Mouse (Mus musculus) kidney, adult 2 months (tissue): ENCODE results near the gene Galns. TPM values are rescaled to one million over a fixed set of nuclear protein-coding genes. Genes with fewer than 3 reads are reported as not detected.

Experiments
- DNase-seq: peaks from one replicate; pipeline ENCODE4 v3.0.0; 2021
- H3K27ac ChIP-seq: fragments of 200-500 bp; 2 replicates; pipeline ENCODE4 v1.5.1; 2012; ENCODE audit warnings: low read depth, low read length, control low read depth, inconsistent platforms; ENCODE audit not compliant: insufficient read depth
- H3K27me3 ChIP-seq: fragments of 200-500 bp; replicated peaks from 2 replicates; pipeline ENCODE4 v1.6.1; 2012; ENCODE audit warnings: mild to moderate bottlenecking, moderate library complexity, low read length, inconsistent platforms; ENCODE audit not compliant: control insufficient read depth, insufficient read depth
- H3K36me3 ChIP-seq: fragments of 200-500 bp; 2 replicates; pipeline ENCODE4 v1.6.1; 2012; ENCODE audit warnings: mild to moderate bottlenecking, moderate library complexity, low read length, inconsistent platforms; ENCODE audit not compliant: control insufficient read depth, insufficient read depth
- H3K4me1 ChIP-seq: fragments of 200-500 bp; 2 replicates; pipeline ENCODE4 v1.6.1; 2011; ENCODE audit warnings: low read length; ENCODE audit not compliant: control insufficient read depth, insufficient read depth
- H3K4me3 ChIP-seq: fragments of 200-500 bp; 2 replicates; pipeline ENCODE4 v1.5.1; 2011; ENCODE audit warnings: mild to moderate bottlenecking, low read depth, low read length, control low read depth; ENCODE audit not compliant: insufficient read depth
- CTCF ChIP-seq: fragments of 200-500 bp; conservative IDR thresholded peaks from 2 replicates; pipeline ENCODE4 v1.5.1; 2011; ENCODE audit warnings: low read depth, mild to moderate bottlenecking, control low read depth, low read length, moderate library complexity, mixed read lengths; ENCODE audit not compliant: insufficient read depth, insufficient read length
- POLR2A ChIP-seq: fragments of 200-500 bp; IDR thresholded peaks from one replicate; pipeline ENCODE4 v1.6.1; 2011; ENCODE audit warnings: low read depth, low read length, control low read depth
- WGBS: fragments of 180-500 bp; shearing (Covaris S2); methylation state at CpG from one replicate; pipeline ENCODE4 v1.1.7; 2018; 5-methylcytosine and 5-hydroxymethylcytosine counted together
- polyA plus RNA-seq: library from polyadenylated mRNA; depleted of rRNA; stranded (reverse); fragments of >200 nt; gene quantifications from 2 replicates; pipeline ENCODE4 v1.2.3, GENCODE M21; 2012

The Galns gene
- polyA plus RNA-seq, 1 experiment: 36.2 TPM

DNA sequence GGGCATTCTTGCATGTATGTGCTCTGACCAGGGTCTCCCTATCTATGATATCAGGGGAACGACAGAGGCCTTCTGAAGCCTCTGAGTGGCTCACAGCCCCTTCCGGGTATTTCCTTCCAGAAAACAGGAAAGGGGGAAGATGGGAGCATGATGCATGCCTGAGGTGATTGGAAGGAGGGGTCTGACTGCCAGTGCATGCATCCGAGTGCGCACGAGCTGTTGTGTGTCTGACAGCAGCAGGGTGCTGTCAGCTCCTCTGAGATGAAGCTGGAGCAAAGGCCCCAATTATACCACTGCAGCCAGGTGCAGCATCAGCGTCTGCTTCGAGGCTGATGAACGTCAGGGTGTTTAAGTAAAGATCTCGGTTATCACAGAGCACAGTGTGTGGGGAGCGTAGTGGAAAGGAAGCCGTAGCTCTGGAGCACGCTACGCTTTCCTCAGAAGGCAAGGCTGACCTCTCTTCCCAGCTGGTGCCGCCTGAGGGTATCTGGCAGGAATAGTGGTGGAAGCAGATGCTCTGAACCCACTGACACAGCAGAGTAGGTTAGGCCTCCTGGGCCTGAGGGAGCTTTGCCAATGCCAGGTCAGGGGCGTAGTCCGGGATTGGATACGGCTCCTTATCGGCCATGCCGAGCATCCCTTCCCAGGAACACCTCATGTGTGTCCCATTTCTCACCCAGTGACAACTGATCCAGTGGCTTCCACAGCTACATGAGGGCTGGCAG, 17.3 kb downstream of the Galns start:
- TF ChIP-seq CTCF (no peak), POLR2A (no peak)
- whole genome bisulfite sequencing: 90% methylated on average over 19 of the region's 19 CpGs
- H3K36me3 ChIP-seq: no peaks in the 10 kb centered on the region
- no peak overlapping the region for H3K27ac ChIP-seq
- H3K4me3 ChIP-seq: no peak overlapping the region
- no peaks in the 10 kb centered on the region for H3K4me1 ChIP-seq
- no peak for DNase-seq
- no peaks in the 10 kb centered on the region for H3K27me3 ChIP-seq

DNA sequence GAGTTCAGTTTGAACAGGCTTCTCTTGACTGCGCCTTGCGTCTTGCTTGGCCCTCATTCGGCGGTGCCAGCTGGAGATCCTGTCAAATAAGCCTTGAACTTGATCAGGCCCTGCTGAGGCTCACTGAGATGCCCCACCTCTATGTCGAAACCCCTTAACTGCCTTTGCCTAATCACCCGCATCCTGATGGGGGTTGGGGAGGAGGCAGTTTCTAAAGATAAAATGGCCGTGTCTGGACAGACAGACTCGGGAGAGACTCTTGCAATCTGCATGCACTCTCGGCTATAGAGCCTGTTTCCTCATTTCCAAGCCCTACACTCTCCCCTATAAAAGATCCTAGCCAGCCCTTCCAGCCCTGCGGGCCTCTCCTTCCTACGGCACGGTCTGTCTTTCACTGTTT, 18.0 kb downstream of the Galns start:
- 77% methylated on average over 12 of the region's 12 CpGs for whole genome bisulfite sequencing
- no peak overlapping the region for H3K27ac ChIP-seq
- H3K4me3 ChIP-seq: no peak overlapping the region
- DNase-seq: no peak
- no peak for TF ChIP-seq POLR2A
- no peak for TF ChIP-seq CTCF
- no peaks in the 10 kb centered on the region for H3K36me3 ChIP-seq
- no peaks in the 10 kb centered on the region for H3K27me3 ChIP-seq
- H3K4me1 ChIP-seq: no peaks in the 10 kb centered on the region

DNA sequence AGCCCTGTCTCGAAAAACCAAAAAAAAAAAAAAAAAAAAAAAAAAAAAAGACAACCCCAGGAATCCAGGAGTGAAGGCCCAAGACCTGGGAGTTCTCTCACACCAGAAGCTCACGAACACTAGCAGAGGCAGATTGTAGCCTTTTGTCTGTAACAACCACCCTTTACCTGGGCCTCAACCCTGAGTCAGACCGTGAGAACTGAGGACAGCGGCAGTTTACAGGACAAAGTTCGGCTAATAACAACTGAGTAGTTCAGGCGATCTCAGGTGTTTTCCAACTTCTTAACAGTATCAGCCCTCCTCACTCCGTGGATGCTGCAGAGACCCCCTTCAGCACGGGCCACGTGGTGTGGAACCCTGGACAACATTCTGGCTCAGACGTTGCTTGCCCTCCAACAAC, 24.5 kb downstream of the Galns start:
- TF ChIP-seq POLR2A (no peak), CTCF (no peak)
- H3K36me3 ChIP-seq: no peaks in the 10 kb centered on the region
- no peak for DNase-seq
- no peak overlapping the region for H3K4me3 ChIP-seq
- peaks cover 19% of the 10 kb centered on the region for H3K4me1 ChIP-seq
- WGBS: 68% methylated on average over 10 of the region's 10 CpGs
- no peak overlapping the region for H3K27ac ChIP-seq
- no peaks in the 10 kb centered on the region for H3K27me3 ChIP-seq

DNA sequence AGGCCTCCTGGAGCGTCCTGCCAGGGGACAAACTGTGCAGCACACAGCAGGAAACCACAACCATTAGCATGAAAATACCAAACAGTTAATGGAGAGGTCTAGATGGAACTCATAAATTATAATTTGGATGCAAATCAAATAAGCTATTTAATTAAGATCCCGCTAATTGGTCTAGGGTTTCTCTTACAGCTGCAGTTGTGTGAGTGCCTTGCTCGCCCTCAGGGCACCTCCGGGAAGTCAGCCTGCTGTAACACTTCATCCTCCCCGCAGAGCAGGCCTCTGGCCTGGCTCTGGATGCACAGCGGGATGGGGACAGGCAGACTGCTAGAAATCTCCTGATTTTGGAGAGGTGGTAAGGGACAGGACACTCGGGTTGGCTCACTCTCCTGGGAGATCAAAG, 25.1 kb downstream of the Galns start:
- Histone ChIP-seq H3K36me3 (no peaks in the 10 kb centered on the region), H3K4me3 (no peak overlapping the region), H3K4me1 (peaks cover 19% of the 10 kb centered on the region), H3K27ac (no peak overlapping the region), H3K27me3 (no peaks in the 10 kb centered on the region)
- 57% methylated on average over 7 of the region's 7 CpGs for WGBS
- TF ChIP-seq CTCF (no peak), POLR2A (no peak)
- peak; percentile 42 for DNase-seq

DNA sequence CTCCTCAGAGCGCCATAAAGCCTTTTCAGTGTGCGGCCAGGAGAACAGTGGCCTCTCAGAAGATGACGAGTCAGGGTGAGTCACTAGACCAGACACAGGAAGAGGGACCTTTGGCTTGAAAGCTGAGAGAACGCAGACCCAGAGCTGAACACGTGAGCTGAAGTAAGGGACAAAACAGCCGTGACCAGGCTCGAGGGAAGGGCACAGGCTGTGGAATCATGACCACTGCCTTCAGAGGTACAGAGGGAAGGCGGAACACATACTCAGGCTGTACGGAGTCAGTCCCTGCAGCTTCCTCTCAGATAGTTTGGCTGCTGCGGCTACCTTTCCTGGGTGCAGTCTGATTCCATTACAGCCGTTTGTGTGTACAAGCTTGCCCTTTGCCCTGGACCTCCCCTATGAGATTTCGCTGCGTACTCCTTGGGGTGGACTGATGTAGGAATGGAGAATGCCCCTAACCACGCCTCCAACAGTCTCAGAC, 25.8 kb downstream of the Galns start:
- TF ChIP-seq CTCF: no peak
- WGBS: 44% methylated on average over 14 of the region's 14 CpGs
- no peaks in the 10 kb centered on the region for H3K27me3 ChIP-seq
- peak; percentile 57 for DNase-seq
- H3K4me1 ChIP-seq: peaks cover 19% of the 10 kb centered on the region
- peak overlapping the region; percentile 58; the same call in 1 of the 2 replicates for H3K27ac ChIP-seq
- no peak overlapping the region for H3K4me3 ChIP-seq
- H3K36me3 ChIP-seq: no peaks in the 10 kb centered on the region

DNA sequence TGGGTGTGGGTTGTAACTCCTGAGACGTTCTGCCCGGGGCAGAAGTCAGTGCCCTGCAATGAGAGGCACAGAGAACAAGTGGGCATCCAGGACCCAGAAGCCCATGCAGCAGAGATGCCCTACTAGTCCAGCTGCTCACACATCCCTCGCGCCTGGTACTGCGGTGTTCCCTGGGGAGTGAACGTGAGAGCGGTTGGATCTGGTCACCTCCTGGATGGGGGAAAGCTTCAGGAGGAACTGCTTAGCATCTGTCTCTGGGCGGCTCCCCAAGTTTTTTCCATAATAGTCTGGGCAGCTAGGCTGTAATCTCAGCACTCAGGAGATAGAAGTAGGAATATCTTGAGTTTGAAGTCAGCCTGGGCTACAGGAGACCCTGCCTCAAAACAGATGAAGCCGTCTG, 26.3 kb downstream of the Galns start:
- Histone ChIP-seq H3K4me1 (peaks cover 19% of the 10 kb centered on the region), H3K4me3 (no peak overlapping the region), H3K27me3 (no peaks in the 10 kb centered on the region), H3K27ac (no peak overlapping the region), H3K36me3 (no peaks in the 10 kb centered on the region)
- WGBS: 91% methylated on average over 9 of the region's 9 CpGs
- TF ChIP-seq POLR2A (no peak), CTCF (no peak)
- DNase-seq: no peak

DNA sequence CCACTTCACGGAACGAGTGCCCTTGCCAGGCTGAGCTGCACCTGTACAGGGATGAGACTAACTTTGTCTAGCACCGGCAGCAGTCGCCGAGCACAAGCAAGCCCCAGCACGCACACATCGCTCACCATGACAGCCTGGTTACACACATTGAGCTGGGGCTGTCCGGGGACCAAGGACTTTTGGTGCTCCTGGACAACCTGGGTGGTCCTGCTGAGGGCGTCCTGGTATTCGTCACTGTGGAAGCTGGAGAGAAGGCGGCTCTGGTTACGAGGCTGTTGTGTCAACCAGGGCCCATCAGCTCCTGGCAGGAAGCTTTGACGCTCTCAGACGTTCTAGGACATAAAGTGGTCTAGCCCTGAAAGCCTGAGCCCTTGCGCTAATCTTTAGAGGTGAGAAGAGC, 30.3 kb downstream of the Galns start:
- TF ChIP-seq POLR2A (no peak), CTCF (no peak)
- Histone ChIP-seq H3K4me3 (no peak overlapping the region), H3K27me3 (no peaks in the 10 kb centered on the region), H3K4me1 (peaks cover 10% of the 10 kb centered on the region), H3K36me3 (no peaks in the 10 kb centered on the region), H3K27ac (no peak overlapping the region)
- no peak for DNase-seq
- WGBS: 79% methylated on average over 15 of the region's 15 CpGs
